Mouse (Mus musculus): ENCODE measurements around the gene Lrrc8b.

- TF ChIP-seq NELFE (IDR thresholded peaks at IDR 0.05; ENCODE audit: low read depth, low read length), result no peak
- TF ChIP-seq KAT2A (conservative IDR thresholded peaks at IDR 0.05; ENCODE audit: low read depth, low read length), result no peak
- TF ChIP-seq CTCF (IDR thresholded peaks at IDR 0.05 in 2 of 3, conservative IDR thresholded peaks at IDR 0.05 in 1 of 3; ENCODE audit: control insufficient read depth in 1 of 3, insufficient read depth in 1 of 3, low read depth in 2 of 3, low read length in 3 of 3, poor library complexity in 1 of 3, severe bottlenecking in 1 of 3), result no peak
- no peak for TF ChIP-seq MAFK (IDR thresholded peaks at IDR 0.05; ENCODE audit: borderline replicate concordance, low read depth, low read length)
- TF ChIP-seq ZMIZ1 (IDR thresholded peaks at IDR 0.05; ENCODE audit: low read depth, low read length), result no peak
- no peak for TF ChIP-seq TBP (IDR thresholded peaks at IDR 0.05; ENCODE audit: low read depth, low read length)
- TF ChIP-seq UBTF (IDR thresholded peaks at IDR 0.05; ENCODE audit: borderline replicate concordance, insufficient read depth, low read depth, low read length), result no peak
- no peak for TF ChIP-seq RAD21 (IDR thresholded peaks at IDR 0.05; ENCODE audit: low read depth, low read length)
- no peak for TF ChIP-seq MAX (IDR thresholded peaks at IDR 0.05; ENCODE audit: low read length)
- TF ChIP-seq CHD2 (IDR thresholded peaks at IDR 0.05; ENCODE audit: low read length), result no peak
Observed at GRCm38 (mm10) chr5:105479673-105480072, 64.1 kb downstream of the Lrrc8b start.
